Mouse (Mus musculus) thymus, postnatal 0 days (tissue): ENCODE data around the gene Kif1c. TPM values are rescaled to one million over a fixed set of nuclear protein-coding genes. Genes with fewer than 3 reads are reported as not detected.
A peak's percentile ranks its signal among the peaks of the same experiment; 100 is the strongest.

Experiments used
- DNase-seq: peaks from one replicate; pipeline ENCODE4 v3.0.0-alpha.2; 2015; ENCODE audit warnings: low spot score
- polyA plus RNA-seq: library from polyadenylated mRNA; unstranded; fragments of >200 nt; fragmentation: Nextera tagmentation; extraction: Ambion mirVana; gene quantifications from 2 replicates; pipeline ENCODE4 v1.2.1, GENCODE M21; 2015

Kif1c gene
- 1.2 and 1.4 TPM in 2 replicates for polyA plus RNA-seq

DNA sequence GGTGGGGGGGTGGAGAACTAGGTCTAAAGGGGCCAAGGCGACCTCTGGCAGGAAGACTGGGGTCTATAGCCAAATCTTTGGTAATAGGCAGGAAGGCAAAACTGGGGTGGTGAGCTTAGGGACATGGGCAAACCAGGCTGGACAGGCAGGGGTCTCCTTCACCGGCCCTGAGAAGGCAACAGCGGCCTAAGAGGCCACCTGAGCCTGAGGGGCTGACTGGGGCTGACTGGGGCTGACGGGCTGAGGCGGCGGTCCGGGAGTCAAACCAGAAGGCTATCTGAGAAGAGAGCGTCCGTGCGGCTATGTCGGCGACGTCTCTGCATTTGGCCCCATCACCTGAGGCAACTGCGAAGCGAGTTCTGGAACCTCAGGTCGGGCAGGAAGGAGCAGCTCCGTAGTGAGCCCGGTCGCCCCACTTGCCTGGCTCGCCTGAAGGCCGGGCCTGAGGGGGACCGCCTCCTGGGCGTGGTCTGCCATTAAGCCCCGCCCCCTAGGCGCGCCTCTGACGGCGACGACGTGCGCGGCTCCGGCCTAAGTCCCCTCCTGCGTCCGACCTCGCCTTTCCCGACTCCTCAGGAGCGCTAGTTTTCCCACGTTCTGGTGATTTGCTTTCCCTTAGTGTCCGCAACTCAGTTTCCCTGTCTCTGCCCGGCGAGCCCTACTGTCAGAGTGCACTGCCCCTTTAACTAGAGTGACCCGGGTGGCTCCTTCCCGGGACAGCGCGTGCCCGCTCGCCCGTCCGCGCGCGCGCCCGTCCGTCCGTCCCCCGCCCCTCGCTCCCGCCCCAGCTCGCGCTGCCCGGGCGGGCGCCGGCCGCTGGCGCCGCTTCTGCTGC is at the start of gene Kif1c, which contains the start of gene Inca1:
Kif1c (plus strand) TSS at position 827 of the 835 bp plus-strand sequence.
Inca1 (minus strand) TSS at position 434 of the 835 bp plus-strand sequence.
- peak; percentile 94 for DNase-seq

DNA sequence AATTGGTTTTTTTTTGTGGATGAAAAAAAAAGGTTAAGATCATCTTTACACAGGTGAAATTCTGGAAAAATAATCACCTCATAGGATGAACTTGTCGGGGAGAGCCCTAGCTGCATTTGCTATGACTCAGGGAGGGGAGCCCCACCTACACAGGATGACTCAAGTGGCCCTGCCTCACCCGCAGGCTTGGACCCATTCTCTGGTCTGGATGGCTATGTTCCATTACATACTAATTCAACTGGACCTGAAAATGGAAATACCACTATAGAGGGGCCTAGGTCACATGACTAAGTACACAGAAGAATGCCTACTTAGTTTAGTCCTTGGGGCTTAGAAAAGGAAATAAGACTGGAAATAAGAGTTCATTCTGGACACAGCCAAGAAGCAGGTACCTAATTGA is 49.0 kb upstream of the Kif1c start:
- no peak for DNase-seq

DNA sequence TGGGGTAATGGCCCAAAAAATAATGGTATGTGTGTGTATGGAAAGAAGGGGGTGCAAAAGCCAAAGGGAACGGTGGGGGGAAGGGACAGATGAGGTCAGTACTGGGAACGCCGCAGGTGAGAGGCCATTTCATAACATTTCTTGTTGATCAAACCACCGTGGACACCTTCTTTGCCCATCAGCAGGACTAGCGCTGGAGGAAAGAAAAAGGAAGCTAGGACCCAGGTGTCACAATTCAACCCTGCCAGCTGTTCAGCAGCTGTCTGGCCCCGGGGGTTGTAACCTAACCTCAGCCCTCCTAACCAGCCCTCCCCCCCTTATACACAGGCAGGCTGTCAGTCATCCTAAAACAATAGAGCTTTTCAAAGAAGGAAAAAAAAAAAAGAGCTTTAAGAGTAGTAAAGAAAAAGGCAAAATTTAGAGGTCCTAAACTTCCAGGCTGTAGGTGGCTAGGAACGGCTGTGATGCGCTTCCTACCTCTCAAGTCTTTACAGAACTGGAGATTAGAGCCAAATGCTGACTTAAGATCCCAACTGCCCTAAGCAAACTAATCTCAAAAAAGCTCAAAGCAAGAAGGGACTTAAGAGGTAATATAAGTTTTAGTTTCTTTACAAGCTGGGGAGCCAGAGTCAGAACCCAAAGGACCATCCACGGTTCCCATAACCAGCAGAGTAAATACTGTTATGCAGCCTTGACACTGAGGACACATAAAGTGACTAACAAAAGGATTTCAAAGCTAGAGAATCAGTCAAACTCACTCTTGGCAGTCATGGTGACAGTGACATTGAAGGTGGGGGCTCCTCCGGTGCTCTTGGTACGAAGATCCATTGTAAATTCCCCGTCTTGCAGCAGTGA is 48.1 kb upstream of the Kif1c start:
- peak; percentile 81 for DNase-seq

DNA sequence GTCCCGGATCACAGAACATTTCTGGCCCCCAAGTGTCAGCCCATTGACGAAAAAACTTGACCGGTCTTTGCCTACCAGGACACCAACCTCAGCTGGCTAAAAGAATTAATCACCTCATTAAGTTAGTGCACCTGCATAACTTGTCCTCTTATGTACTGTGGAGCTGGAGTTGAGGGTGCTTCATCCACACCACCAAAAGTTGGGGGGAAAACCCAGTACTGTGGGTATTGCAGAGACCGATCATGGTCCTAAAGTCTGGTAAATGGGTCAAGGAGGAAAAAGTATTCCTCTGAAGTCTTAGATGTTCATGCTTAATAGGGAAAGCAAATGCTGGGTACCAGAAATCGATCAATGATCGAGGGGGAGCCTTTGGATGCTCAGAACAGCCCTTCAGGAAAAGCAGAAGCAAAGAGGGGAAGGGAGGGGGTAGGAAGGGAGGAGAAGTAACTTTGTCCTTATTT is 47.4 kb upstream of the Kif1c start:
- no peak for DNase-seq

DNA sequence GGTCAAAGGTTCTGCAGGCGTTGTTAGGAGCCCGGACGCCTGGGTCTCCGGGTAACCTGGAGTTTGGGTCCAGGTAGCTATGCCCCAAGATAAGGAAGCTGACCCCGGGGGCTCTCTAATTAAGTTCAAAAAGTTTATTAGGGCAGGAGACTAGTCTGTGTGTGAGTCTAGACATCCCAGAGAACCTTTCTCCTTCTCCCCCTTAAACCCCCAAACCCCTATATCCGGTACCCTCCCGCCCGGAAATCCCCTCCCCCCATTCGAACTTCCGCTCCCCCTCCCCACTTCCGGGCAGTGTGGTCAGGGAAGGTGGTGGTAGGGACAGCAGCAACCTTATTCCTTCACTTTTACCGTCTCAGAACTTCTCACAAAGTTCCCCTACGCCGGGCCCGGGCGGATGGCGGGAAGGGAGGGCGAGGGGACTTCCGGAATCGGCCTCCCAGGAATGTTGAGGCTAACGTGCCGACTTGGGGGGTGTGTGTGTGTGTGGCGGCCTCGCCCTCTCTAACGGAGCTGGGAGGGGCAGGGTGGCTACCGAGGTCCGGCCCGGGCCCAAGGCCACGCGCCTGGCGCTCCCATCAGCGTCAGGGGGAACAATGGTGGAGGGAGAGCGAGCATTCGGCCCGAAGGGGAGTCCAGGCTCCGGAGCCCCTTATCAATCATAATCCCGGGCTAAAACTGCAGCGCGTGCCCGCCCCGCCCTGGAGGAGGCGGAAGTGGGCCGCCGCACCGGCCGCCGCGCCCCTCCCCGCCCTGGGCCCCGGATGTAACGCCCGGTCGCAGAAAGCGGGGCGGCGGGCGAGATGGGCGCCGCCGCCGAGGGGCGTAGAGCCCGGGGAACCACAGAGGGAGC is 46.8 kb upstream of the Kif1c start:
- peak; percentile 82 for DNase-seq

DNA sequence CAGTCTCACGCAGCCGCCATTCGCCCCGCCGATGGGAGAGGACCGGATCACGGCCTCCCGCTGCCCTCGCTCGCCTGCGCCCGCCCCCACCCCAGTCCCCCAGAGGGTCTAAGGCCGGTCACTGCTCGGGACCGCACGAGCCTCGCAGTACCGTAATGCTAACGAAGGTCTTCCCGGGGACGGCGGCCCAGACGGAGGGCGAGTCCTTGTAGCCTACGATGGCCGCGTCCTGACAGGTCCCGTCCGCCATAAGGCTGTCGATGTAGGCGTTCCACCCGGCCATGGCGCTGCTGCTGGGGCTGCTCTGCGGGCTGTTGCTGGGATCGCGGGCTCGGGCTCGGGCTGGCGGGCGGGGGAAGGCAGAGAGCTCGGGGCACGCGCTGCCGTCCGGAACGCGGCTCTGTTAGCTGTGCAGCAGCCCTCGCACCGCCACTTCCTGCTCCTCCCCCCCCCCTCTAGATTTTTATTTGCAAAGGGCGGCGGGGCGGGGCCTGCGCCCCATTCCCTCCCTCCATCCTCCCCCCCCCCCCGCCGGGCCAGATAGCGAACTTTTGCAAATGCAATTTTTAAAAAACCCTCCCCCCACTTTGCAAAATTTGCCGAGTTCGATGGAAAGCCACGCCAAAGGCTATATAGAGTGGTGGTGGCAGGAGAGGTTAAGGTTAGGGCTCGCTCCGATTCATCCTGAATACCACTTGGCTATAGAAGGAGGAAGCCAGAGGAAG is 46.0 kb upstream of the Kif1c start, which contains the start of gene Pfn1:
Pfn1 (minus strand) TSS at position 447 of the 725 bp plus-strand sequence.
- peak; percentile 91 for DNase-seq

DNA sequence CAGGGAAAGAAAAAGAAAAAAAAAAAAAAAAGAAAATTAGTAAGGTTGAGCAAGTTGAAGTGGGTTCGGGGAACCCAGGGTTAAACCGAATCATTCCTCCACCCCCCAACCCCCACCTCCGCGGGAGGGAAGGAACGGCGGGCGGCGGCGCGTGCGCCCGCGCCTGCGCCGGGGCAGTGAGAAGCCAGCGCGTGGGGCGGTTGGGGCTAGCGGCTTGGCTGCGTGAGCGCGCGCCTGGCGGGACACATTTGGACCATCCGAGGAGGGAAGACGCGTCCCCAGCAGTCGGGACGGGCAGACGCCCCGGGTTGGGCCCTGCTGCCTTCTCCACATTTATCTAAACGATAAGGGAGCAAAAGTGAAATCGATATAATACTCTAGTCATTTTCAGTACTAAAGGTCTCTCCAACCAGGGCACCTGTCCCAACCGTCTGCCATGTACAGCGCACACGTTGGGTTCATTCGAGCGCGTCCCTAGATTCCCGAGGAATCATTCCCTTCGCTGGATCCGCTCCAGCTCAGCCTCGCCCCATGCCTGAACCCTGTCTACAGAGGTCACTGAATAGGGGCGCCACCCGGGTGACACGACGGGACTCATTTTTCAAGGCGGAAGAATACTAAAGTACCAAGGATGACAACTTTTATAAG is 45.3 kb upstream of the Kif1c start:
- DNase-seq: peak; percentile 84

DNA sequence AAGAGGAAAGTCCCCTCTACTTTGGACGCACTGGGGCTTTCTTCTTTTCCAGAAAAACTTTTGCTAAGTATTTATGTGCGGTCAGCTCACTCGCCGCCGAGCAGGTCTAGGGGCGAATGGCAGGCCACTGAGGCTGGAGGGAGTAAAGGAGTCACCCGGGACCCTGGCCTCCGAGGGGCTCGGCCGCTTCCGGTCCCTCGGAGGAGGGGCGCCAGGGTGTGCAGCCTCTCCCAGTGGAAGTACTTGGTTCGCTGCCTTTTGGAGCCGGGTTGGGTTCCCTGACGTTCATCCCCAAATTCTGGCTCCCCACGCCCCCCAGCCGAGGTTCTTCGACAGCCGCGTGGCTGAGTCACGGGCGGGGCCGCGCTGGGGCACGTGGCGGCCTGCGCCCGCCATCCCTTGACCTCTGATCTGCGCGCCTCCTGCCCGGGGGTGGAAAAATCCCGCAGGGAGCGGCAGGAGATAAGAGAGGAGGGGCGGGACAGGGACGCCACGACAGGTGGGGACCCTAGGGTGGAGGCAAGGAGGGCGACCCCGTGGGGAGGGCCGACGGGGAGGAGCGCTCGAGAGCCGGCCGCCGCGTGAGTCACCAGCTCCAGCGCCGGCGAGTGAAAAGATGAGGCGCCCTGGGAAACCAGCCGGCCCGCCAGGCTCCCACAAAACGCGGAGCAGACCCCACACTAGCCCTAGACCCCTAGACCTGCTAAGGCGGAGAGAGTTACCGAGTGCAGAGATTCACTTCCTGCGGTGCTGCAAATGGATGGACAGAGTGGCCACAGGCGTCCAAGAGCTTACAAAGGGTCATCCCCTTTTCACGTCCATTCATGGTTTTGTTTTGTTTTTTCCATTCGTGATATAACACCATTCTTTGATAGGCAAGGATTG is 44.5 kb upstream of the Kif1c start:
- DNase-seq: peak; percentile 22

DNA sequence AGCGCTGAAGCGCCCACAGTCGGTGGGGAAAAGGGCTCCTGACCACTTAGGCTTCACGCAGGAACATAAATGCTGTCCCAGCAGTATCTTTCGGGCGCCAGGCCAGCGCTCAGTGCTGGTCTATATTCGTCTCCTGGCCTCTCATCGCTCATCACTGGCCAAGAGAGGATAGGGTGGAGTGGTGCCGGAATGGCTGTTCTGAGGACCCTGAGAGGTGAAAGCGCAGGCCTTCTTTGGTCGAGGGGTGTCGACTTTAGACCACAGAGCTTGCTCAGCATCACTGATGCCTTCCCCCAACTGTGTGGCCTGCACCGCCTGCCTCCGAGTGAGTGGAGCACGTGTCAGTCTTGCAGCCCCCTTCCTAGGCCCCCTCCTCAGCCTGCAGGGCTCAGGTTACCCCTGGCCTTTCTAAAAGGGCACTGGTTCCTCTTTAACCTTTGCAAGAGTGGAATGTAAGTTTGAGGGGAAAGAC is 43.9 kb upstream of the Kif1c start:
- no peak for DNase-seq

DNA sequence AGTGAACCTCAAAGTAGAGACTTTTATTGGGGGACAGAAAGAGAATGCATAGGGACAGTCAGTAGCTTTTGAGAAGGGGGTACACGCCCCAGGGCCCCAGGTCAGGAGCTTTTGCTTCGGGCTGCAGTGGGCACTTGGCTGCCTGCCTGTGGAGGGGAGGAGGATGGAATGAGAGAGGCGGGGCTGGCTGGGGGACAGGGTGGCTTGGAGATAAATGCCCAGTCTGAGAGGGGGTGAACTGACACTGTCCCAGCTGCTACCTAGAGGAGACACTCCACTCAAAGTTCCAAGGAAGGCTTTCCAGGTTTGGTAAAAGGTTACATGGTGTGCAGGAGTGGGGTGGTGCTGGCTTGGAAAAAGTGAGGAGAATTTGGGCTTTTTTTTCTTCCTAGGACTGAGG is 43.4 kb upstream of the Kif1c start, which contains the start of gene Eno3:
Eno3 (plus strand) TSS at position 239 of the 400 bp plus-strand sequence.
- DNase-seq: no peak

DNA sequence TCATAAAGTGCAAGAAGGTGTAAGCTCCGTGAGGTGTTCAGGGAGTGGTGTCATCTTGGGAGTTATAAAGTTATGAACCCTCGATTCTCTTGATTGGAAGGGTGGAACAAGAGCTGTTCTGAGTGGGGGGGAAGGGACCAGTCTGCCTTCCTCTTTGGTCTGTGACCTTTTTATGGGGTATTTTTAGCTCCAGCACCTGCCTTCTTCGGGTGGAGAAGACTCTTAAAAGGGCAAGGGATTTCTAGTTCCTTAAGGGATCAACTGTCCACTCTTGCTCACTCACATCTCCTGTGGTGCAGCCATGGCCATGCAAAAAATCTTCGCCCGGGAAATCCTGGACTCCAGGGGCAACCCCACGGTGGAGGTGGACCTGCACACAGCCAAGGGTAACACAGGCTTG is 42.8 kb upstream of the Kif1c start:
- DNase-seq: no peak

DNA sequence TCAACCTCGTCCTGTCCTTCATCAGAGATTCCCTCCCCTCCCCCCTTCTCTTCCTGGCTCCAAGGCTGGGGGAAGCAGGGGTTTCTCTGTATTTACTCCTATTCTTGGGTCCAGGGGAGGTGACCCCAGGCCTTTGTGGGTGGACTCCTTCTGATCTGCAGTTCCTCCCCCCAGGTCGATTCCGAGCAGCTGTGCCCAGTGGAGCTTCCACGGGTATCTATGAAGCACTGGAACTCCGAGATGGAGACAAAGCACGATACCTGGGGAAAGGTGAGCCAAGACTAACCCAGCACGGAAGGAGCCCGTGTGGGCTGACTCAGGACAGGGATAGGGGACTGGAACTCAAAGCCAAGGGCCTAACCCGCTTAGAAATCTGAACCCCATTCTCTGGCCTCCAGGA is 42.4 kb upstream of the Kif1c start:
- DNase-seq: no peak

DNA sequence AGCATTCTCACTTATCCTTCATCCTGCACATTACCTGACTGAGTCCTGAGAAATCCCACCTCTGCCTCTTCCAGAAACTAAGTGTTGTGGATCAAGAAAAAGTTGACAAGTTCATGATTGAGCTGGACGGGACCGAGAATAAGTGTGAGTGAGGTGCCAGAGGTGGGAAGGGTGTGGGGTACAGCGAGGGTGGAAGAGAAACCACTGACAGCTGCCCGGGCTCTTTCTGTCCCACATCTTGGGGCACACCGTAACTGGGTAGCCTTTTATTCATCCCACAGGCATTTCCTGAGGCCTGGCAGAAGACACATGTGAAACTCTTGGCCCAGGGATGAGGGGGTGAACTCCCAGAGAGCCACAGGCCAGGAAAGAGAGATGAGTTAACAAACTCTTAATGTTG is 41.8 kb upstream of the Kif1c start:
- no peak for DNase-seq

DNA sequence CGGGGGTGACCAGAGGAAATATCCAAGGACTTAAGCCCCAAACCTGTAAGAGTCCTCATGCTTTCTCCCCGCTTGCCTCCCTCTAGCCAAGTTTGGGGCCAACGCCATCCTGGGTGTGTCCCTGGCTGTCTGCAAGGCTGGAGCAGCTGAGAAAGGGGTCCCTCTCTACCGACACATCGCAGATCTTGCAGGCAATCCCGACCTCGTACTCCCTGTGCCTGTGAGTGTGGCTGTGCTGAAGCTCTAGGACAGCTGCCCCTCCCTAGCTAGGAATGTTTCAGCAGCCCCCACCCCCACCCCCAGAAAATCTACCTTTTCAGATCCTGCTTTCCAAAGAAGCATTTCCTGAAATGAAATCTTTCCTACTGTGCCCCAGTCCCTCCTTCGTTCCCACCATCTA is 41.4 kb upstream of the Kif1c start:
- no peak for DNase-seq

DNA sequence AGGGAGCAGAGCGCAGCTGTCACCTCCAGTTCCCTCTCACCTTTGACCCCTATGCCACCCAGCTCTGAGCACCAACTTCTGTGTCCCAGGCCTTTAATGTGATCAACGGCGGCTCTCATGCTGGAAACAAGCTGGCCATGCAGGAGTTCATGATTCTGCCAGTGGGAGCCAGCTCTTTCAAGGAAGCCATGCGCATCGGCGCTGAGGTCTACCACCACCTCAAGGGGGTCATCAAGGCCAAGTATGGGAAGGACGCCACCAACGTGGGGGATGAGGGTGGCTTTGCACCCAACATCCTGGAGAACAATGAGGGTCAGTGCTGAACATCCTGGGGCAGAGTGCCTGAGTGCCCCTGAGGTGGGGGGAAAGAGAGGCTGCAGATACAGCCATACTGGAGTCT is 39.8 kb upstream of the Kif1c start:
- no peak for DNase-seq

DNA sequence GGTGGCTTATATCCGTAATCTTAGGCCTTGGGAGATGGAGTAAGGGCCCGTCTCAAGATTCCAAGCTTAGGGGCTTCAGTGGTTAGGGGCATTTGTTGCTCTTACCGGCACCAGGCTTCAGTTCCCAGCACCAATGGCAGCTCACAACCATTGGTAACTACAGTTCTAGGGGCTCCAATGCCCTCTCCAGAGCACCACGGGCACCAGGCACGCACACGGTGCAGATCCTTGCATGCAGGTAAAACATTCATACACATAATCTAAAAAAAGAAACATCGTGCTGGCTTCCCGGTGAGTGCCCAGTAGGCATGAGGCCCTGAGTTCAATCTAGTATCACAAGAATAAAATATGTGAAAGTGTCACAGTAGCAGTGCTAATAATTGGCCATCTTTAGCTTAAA is 37.2 kb upstream of the Kif1c start:
- DNase-seq: no peak

DNA sequence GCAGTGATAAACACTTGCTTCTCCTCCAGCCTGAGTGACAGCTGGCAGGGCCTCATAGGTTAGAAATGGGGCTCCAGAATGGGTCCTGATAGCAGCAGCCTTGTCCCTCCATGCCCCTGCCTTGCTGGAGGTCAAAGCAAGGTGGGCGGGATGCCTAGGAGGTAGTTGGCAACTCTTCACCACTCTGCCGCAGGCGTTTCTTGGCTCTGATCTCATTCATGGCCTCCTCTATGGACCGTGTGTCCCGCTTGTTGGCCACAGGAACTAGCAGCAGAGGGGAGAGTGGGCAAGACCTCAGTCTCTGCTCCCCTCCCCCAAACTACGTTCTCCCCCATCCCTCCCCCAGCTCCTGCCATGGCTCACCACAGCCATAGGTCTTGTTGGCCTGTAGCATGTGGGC is 36.4 kb upstream of the Kif1c start:
- no peak for DNase-seq

DNA sequence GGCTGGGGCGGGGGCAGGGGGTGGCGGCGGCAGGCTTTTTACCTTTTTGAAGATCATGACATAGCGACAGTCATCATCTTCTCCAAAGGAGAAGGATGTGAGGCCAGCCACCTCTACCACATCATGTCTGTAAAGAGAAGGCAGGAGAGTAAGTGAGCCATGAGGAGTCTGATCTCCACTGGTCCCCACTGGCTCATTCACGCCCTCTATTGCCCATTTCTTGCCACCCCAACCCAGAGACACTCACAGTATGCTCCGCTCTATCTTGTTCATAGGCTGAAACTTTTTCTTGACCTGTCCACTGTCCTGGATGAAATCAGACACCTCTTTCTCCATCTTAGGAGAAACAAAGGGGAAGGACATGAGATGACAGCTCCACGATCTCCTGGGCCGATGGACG is 35.6 kb upstream of the Kif1c start:
- DNase-seq: no peak

DNA sequence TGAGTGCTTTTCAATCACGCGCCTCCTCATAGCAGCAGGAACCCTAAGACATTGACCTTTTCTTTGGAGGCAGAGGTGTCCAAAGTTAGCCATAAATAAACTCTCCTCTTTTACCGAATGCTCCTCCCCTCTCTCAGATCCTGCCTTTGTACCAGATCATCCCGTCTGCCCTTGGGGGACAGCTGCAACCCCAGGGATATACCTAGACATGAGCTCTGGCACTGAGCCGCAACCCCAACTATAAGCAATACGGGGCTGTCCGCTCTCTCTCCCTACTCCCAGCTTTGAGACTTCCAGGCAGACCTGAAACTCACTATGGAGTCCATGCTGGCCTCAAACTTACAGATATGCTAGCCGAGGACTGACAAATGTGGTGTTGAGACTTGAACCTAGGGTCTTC is 33.7 kb upstream of the Kif1c start:
- no peak for DNase-seq
